Mouse (Mus musculus) heart, postnatal 25 days (tissue): ENCODE measurements at regions not wholly inside any gene's neighbourhood (a gene's known extent, or its start where the extent isn't known, plus 50 kb on each side); places are given as distances from the start of the nearest gene placed in this dataset.
"Not testable (repeated sequence)": the region's sequence is repeated elsewhere in the genome, so short reads cannot be mapped to it uniquely, and the experiment has no call there.

ENCODE experiments used
- DNase-seq: peaks from one replicate; pipeline ENCODE4 v3.0.0; 2022; ENCODE audit warnings: low spot score
- intact Hi-C: fragments of 180-260 bp; cut with DNase I; formaldehyde crosslinking; loops from one replicate; pipeline ENCODE4 v1.15.1; 2025

DNA sequence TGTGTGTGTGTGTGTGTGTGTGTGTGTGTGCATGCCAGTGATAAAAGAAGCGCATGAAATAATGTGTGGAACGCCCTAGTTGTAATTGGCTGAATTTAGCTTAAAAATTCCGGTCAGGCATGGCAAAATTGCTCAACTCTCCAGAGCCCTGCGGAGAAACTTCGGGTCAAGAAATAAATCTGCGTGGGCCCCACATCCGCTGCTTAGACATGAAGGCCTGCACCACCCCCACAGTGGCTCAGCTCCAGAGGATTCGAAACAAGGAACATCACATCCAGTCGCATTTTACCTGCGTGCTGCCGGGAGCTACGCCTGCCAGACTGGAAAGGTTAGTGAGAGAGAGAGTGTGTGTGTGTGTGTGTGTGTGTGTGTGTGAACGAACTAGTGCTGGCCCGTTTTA, 102.9 kb upstream of the Zfp706 start:
- intact Hi-C loops, result loop anchor here (5.0 kb wide), 1 partner anchor 797 kb away; no protein-coding TSS in a partner anchor
- DNase-seq, result no peak

DNA sequence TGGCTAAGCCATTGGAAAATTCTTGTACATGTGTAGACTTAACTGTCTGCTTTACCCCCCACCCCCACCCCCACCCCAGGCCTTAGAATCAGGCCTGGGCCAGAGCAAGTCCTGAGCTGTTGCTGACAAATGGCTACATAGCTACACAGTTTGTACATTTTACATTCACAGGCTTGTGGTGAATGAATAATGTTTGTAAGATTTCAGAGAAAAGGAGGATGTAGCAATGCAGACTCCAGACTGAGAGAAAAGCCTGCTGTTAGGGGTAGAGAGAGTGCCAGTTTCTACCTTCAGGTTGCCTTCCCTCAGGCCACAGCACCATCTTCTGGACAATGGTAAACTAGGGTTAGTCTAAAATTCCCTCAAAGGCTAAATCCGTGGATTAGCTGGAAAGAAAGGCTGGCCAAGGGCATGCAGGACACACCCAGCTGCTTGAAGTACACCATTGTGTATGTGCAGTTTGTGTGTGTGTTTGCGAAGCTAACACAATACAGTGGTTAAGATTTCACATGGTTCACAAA, 94.5 kb upstream of the Zfp706 start:
- intact Hi-C loops, result loop anchor here (10.0 kb wide), 1 partner anchor 387 kb away; no protein-coding TSS in a partner anchor
- DNase-seq, result no peak

DNA sequence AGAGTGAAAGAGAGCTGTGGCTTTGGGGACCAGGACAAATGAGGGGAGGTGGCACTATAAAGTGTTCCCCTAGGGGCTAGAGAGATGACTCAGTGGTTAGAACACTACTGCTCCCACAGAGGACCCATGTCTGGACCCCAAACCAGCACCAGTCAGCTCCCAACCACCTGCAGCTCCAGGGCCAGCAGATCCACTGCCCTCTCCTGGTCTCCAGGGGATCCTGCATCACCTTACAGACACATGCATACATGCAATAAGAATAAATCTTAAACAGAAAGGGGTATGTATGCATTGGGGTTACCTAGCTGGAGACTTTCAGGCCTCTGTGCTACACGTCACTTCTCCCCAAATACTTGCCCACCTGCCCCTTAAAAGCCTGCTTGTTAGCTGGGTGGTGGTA, 93.8 kb upstream of the Zfp706 start:
- intact Hi-C loops, result loop anchor here (10.0 kb wide), 1 partner anchor 387 kb away; no protein-coding TSS in a partner anchor

DNA sequence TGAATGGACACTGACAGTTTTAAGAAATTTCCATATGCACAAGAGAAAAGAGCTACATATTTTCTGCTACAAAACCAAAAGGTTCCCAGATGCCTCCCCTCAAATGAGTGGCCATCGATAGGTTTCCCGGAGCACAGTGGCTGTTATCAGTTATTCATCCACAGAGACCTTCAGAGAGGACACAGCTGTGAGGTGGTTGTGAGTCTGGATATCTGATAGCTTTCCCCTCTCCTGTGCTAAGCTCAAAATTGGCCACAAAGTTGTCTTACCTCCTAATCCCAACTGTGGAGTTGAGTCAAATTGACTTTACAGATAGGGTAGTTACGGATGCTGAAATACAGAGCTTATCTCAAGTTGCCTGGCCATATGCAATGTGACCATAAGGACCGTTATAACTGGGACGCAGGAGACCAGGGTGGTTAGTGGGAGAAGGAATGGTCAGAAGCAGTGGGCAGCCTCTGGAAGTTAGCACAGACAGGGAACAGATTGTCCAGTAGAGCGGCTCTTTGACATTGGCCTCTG, 93.3 kb upstream of the Zfp706 start:
- intact Hi-C loops, result loop anchor here (10.0 kb wide), 1 partner anchor 386 kb away; no protein-coding TSS in a partner anchor
- DNase-seq, result no peak

More for the DNA sequence above, 93.8 kb upstream of the Zfp706 start:
- DNase-seq, result no peak

DNA sequence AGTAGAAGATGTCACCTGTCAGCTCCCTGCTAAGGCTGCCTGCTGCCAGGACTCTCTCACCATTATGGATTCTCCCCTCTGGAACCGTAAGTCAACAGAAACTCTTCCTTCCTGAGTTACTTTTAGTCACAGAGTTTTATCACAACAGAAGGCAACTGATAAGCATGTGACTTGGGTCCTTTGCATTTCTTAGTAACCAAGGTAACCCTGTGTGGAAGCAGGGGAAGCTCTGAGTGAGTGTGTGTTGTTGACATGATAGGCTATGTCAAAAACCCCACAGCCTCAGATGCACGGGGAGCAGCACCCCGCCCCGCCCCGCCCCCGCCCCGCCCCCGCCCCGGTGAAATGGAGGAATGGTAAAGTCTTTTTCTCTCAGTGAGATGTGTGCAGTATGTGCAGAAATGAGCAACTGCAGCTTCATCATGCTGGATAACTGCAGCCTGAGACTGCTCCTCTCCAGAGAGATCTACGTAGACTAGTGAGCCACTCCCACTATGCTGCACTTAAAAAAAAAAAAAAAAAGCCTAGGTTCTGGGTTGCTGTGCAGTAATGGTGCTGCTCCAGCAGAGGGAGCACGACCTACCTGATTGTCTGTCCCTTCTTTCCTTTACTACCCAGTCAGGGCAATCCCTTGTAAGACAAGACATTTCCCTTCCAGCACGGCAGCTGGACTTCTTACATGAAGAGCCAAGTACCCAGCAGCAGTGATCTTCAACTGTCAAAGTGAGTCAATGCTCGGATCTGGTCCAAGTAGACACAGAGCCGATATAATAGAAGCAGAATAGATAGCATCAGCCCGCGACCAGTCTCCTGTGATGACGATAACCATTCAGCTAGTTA, 92.6 kb upstream of the Zfp706 start:
- no peak for DNase-seq

DNA sequence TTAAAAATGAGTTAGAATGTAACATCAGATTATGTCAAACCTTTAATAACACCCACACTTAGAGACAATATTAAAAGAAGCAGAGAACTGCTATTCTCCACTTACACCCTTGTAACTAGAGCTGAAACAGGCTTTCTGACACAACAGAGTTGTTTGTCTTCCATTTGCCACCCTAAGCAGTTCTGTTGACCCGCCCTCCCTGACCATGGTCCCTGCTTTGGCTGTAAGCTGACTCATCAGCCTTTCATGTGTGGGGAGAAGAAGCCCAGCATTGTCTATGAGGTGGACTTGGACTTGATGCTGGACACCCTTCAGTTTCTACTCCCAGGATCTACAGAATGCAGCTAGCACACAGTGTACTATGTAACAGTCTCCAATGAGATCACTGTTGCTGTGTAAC, 91.6 kb upstream of the Zfp706 start:
- intact Hi-C loops, result no loop called here
- DNase-seq, result no peak

More for the DNA sequence above, 92.6 kb upstream of the Zfp706 start:
- intact Hi-C loops, result loop anchor here (10.0 kb wide), 1 partner anchor 385 kb away; no protein-coding TSS in a partner anchor

DNA sequence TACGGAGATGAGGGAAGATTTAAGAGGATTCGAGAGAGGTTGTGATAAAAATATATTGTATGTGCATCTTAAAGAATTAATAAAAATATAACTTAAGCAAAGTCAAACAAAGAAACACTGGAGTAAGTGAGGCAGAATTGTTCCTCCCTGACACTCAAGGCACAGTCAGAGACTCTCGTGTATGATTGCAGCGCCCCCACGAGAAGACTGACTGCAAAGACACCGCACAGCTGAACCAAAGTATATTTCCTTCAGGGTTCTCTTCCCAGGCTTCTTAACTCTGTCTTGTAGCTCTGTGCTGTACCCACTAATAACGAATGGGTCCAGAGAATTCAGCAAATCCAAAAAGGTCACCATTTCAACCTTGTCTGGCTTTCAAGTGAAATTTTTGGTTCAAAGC, 89.9 kb upstream of the Zfp706 start:
- no peak for DNase-seq
- intact Hi-C loops, result no loop called here

DNA sequence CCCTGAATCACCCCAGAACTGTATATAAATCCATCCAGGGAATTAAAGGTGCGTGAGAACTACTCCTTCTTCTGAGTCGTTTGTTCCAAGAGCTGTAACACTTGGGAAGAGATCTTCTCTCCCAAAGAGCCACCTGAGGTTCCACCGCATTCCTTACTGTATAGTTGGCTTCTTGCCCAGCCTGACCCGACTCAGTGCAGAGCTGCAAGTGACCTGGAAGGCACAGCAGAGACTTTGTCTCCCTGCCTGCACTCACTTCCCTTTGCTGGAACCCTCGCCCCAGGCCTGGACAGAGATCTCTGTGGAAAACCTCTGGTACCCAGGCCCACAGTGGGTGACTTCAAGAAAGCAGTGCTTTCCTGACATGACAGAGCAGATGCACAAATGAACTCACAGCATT, 83.6 kb upstream of the Zfp706 start:
- DNase-seq, intact Hi-C loops: not testable (repeated sequence)

DNA sequence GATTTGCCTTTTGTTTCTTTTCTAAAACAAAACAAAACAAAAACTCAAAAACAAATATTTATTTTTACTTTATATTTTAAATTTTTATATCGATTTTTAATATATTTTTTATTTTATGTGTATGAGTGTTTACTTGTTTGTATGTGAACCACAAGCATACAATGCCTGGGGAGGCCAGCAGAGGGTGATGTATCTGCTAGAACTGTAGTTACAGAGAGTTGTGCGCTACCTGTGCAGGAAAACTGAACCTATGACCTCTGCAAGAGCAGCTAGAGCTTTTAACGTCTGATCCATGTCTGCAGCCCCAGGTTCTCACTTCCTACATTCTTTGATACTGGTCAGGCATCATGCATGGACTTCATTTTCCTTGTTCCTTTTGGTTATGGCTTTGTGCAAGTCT, 76.2 kb upstream of the Zfp706 start:
- DNase-seq, result no peak
- intact Hi-C loops, result no loop called here

DNA sequence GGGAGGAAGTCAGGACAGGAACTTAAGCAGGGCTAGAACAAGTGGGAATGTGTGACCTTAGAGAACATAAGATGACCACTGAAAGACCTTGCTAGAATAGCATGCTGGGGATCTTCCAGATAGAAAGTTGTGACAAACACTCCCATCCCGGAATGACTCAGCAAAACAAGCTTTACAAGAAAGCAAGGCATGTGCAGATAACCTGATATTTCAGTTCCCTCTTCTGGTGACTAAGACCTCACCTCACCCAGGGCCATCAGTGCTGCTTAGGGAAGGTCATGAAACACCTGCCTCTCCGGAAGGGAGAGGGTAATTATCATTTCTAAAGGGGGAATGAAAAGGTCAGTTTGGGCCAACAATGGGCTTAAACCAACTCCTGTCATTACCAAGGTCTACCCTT, 74.3 kb upstream of the Zfp706 start:
- no peak for DNase-seq
- intact Hi-C loops, result no loop called here

DNA sequence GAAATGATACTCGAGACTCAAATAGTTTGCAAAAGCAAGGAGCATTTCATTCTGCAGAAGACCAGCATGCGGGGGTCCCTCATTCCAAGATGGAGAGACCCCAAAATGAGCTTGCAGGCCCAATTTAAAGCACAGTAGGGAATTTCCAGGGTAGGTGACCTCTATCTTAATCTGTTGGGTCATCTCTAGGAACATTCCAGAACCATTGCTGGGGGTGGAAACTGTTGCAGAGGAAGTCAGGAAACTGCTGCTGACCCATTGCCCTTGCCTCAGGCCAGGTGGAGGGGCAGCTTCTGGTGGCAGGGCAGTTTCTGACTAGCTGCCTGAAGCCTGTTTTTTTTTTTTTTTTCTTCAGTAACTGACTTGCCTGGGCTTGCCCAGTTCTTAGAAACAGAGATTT, 73.4 kb upstream of the Zfp706 start:
- no peak for DNase-seq
- intact Hi-C loops, result no loop called here

DNA sequence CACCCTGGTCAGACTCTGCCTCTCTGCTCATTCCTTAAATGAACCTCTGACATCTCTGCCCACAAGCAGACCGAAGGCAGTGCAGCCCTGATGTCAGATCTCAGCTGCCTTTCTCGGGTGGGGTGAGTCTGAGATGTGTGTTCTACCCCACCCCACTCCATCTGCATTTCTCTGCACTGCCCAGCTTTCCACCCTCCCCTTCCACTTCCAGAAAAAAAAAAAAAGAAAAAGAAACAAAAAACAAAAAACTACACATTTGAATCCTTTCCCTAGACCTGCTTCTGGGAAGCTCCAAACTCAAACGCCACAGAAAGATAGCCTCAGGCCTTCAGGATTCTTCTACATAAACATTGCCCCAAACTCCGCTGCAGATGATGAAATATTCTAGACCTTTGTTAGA, 72.8 kb upstream of the Zfp706 start:
- intact Hi-C loops, result no loop called here

DNA sequence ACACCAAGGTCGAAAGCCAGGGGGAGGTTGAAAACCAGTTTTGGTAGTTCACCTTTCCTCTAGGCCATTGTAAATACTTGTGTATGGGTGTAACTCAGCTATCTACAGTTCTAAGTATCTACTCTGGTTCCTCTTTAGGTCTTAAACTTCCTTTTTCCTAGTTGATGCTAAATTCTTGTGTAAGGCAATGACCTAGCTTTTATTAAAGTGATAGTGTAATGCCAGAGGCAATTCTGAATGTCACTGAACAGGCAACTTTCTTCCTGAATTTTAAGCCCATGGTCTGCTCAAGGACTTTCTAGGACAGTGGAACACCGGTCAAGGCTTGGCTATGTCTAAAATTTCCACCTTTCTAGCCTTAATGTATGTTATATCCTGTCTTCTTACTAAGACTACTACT, 66.6 kb upstream of the Zfp706 start:
- intact Hi-C loops, DNase-seq: not testable (repeated sequence)

More for the DNA sequence above, 72.8 kb upstream of the Zfp706 start:
- no peak for DNase-seq

DNA sequence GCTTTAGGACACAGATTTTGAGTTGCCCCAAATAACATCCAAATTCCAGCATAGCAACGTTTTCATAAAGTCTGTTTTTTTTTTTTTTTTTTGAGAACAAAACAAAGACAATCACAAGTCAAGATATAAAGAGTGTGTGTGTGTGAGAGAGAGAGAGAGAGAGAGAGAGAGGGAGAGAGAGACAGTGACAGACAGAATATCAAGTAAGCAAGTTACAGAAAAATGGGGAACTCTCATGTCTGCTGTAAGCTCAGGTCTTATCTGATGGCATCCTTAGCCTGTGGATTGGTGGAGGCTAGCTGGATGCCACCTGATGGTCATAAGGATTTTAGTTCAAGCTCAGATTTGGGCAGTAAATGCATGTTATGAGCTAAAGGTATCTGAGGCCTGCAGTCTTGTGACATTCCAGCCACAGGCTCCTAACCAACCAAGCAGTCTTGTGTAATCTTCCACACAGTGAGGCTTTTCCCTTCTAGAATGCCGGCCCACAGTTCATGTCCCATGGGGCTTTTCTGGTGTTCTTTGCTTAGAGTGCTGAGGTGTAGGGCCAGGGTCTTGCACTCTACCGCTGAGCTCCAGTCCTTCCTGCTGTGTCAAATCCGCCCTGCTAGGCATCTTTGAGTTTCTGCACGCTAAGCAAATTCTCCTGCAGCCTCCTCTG, 64.8 kb upstream of the Zfp706 start:
- intact Hi-C loops, result no loop called here
- no peak for DNase-seq

DNA sequence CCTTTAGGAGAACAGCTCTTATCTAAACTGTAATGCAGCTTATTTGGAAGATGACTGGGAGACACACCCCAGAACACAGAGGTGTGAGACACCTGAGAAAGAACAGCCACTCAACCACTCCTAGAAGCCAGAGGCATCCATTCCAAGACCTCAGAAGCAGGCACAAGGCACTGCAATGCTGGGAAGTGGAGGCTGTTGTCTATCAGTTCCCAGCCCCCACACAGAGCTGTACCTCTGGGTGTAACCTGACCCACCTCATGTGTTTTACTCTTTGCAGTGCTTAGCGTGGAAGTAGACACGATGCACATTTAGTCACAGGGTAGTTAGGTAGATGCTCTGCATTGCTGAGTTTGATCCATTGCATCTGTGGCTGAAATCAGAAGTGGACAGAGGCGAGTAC, 62.6 kb upstream of the Zfp706 start:
- intact Hi-C loops, result no loop called here
- DNase-seq, result no peak

DNA sequence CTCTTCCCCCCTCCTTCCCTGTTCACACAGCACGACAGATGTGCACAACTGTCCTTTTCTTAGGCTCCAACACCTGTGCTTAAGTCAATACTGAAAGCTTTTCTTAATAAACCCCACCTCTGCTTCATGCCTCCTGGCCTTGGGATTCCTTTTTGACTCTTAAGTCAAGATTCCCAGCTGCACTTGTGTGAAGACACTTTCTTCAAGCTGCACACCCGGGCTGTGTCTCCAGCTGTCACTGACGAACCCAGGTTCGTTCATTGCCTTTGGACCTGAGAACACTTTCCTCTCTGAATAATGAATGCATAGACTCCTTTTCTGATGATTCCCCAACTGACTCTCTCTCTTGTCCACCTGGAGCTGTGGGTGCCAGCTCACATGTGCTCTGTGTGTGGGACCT, 59.8 kb upstream of the Zfp706 start:
- no peak for DNase-seq
- intact Hi-C loops, result no loop called here

DNA sequence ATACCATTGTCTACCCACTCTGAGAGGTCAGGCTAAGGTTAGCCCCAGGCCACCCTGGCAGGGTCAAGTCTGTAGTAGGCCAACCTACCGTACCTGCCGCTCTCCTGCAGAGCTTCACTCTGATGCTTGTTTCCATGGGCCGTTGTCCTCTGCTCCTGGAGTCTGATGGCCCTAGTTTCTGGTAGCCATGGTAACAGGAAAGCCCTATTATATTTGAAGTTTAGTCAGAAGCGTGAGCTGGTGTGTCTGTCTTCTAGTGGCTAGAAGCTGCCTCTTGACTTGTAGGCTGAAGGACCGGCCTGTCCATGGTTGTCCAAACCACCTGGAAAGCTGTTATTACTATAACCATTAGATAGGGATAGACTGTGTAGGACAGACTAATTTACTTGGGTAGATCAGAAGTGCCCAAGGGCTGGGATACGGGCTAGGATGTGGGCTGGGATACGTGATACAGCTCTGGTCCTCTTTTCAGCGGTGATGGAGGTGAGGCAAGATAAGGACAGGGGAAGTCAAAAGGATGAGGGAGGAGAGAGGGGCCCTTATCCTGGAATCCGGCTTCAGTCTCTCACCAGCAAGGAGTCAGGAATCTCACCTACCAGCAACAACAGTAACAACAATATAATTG, 58.5 kb upstream of the Zfp706 start:
- intact Hi-C loops, result no loop called here
- no peak for DNase-seq

DNA sequence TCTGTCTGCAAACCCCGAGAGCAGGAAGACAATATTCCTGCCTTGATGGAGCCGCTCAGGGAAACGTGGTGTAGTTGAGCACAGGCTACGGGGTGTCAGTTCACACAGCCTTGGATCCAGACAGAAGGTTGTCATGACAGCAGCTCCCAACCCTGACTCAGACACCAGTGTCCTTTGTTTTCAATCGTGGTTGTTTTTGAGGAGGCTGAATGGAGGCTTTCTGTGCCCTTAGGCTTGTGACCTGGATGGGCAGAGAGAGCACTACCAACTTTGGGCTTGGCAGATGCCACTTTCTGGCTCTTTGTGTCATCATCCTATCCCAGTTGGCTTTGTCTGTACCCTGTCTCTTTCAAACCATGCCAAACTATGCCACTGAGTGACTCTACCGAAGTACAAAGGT, 57.8 kb upstream of the Zfp706 start:
- intact Hi-C loops, result no loop called here
- no peak for DNase-seq

DNA sequence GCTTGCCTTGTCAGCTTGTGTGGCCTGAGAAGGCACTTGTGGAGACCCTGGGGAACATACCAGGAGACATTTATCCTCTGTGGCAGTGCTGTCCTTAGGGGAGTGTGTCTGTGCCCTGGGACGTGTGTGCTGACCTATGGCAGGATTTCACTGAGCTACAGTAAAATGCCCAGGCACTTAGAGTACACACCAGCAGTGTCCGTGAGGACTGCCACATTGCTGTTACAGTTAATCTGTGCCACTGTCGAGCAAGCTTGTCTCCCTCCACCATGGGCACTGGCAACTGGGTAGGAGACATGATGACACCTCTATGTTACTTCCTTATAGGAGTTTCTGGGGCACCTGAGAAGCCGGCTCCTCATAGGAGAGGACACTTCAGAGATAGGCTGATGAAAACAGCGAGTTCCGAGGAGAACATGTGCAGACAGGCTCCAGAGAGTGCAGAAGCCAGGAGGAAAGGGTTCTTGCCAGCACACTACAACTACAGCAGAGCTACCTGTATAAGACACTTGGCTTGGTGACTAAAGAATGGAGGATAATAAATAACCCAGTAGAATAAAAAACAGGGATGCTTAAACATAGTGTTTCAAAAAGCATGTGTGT, 56.3 kb upstream of the Zfp706 start:
- intact Hi-C loops, result no loop called here
- DNase-seq, result no peak

DNA sequence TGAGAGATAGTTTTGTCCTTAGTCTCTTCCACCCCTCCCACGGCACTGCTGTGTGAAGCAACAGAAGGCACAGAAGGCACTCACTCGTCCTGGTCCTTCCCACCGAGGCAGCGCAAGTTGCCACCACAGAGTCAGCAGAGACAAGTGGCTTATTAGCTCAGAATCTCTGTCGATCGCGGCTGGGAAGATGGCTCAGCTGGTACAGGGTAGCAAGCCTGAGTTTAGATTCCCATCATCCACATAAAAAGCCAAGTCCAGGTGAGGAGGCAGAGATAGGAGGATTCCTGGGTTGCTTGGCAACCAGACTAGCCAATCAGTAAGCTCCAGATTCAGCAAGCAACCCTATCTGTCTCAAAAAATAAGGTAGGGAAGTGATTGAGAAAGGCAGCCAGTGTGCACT, 55.0 kb upstream of the Zfp706 start:
- no peak for DNase-seq
- intact Hi-C loops, result no loop called here
